Mouse (Mus musculus) liver, postnatal 0 days (tissue): ENCODE data around the gene Acta1. TPM values are rescaled to one million over a fixed set of nuclear protein-coding genes. Genes with fewer than 3 reads are reported as not detected.
A peak's percentile ranks its signal among the peaks of the same experiment; 100 is the strongest.

Source experiments
- ATAC-seq: fragments of 200-750 bp; cut with Nextera tagmentation; 2 replicates; pipeline ENCODE4 v1.8.0; 2017; ENCODE audit warnings: mild to moderate bottlenecking, moderate library complexity
- DNase-seq: peaks from one replicate; pipeline ENCODE4 v3.0.0-alpha.2; 2016
- H3K27ac ChIP-seq: fragments of 300-500 bp; sonication (generic); 2 replicates; pipeline ENCODE4 v1.5.1; 2014; ENCODE audit warnings: antibody characterized with exemption, moderate library complexity, mild to moderate bottlenecking, low read depth
- H3K27me3 ChIP-seq: fragments of 300-500 bp; sonication (generic); 2 replicates; pipeline ENCODE4 v1.6.1; 2014; ENCODE audit warnings: low read length, control low read depth, mixed read lengths; ENCODE audit not compliant: insufficient read depth
- H3K36me3 ChIP-seq: fragments of 300-500 bp; sonication (generic); replicated peaks from 2 replicates; pipeline ENCODE4 v1.6.1; 2014; ENCODE audit warnings: mild to moderate bottlenecking, control low read depth, low read length, moderate library complexity, mixed read lengths; ENCODE audit not compliant: insufficient read depth
- H3K4me1 ChIP-seq: fragments of 300-500 bp; sonication (generic); 2 replicates; pipeline ENCODE4 v1.6.1; 2014; ENCODE audit warnings: antibody characterized with exemption, mild to moderate bottlenecking, control low read depth; ENCODE audit not compliant: insufficient read depth
- H3K4me2 ChIP-seq: fragments of 300-500 bp; sonication (generic); 2 replicates; pipeline ENCODE4 v1.6.1; 2014; ENCODE audit warnings: low read depth, mild to moderate bottlenecking, low read length, moderate library complexity, mixed read lengths
- H3K4me3 ChIP-seq: fragments of 300-500 bp; sonication (generic); 2 replicates; pipeline ENCODE4 v1.5.1; 2014; ENCODE audit warnings: low read depth, low read length
- H3K9ac ChIP-seq: fragments of 300-500 bp; sonication (generic); replicated peaks from 2 replicates; pipeline ENCODE4 v1.6.1; 2014; ENCODE audit warnings: mild to moderate bottlenecking, moderate library complexity
- H3K9me3 ChIP-seq: fragments of 300-500 bp; sonication (generic); 2 replicates; pipeline ENCODE4 v1.6.1; 2016; ENCODE audit warnings: mild to moderate bottlenecking, control low read depth, low read length, mixed read lengths
- CTCF ChIP-seq: sonication (generic); IDR thresholded peaks from 2 replicates; pipeline ENCODE4 v1.5.1; 2016; ENCODE audit warnings: antibody characterized with exemption, low read depth
- EP300 ChIP-seq: IDR thresholded peaks from 2 replicates; pipeline ENCODE4 v1.6.1; 2016; ENCODE audit warnings: antibody characterized with exemption, low read depth, mild to moderate bottlenecking
- WGBS: fragments of 180-500 bp; shearing (Covaris S2); extraction: QIAGEN DNeasy Blood & Tissue Kit; methylation state at CpG from one replicate; pipeline ENCODE4 v1.1.7; 2014; ENCODE audit not compliant: insufficient replicate concordance; 5-methylcytosine and 5-hydroxymethylcytosine counted together
- polyA plus RNA-seq: library from polyadenylated mRNA; unstranded; fragments of >200 nt; fragmentation: Nextera tagmentation; extraction: Ambion mirVana; gene quantifications from 2 replicates; pipeline ENCODE4 v1.2.1, GENCODE M21; 2015

Acta1 gene
- polyA plus RNA-seq, 1 experiment from 2014 or later = 18.6 TPM

DNA sequence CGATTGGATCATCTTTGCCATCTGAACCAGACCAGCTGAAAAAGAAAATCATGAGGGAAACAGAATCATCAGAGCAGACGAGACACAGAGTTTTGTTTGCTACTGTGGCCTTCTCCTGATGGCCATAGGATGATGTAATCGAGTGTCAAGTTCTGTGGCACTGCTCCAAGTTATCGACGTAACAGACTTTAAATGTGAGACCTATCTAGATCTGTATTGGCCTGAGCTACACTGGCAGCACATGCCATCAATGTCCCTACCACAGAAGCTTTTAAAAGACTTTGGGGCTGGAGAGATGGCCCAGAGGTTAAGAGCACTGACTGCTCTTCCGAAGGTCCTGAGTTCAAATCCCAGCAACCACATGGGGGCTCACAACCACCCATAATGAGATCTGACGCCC, 8.1 kb upstream of the Acta1 start:
- peaks cover 58% of the 10 kb centered on the region for H3K36me3 ChIP-seq
- no peak overlapping the region for H3K4me2 ChIP-seq
- no peak overlapping the region for H3K9ac ChIP-seq
- ATAC-seq (peak; percentile 62; the same call in 1 of the 2 replicates), DNase-seq (peak; percentile 56)
- H3K9me3 ChIP-seq = no peaks in the 10 kb centered on the region
- no peak for TF ChIP-seq CTCF
- TF ChIP-seq EP300 = no peak
- no peak overlapping the region for H3K27ac ChIP-seq
- 76% methylated on average over 7 of the region's 7 CpGs for WGBS
- H3K4me3 ChIP-seq = no peak overlapping the region
- no peaks in the 10 kb centered on the region for H3K4me1 ChIP-seq
- no peaks in the 10 kb centered on the region for H3K27me3 ChIP-seq

DNA sequence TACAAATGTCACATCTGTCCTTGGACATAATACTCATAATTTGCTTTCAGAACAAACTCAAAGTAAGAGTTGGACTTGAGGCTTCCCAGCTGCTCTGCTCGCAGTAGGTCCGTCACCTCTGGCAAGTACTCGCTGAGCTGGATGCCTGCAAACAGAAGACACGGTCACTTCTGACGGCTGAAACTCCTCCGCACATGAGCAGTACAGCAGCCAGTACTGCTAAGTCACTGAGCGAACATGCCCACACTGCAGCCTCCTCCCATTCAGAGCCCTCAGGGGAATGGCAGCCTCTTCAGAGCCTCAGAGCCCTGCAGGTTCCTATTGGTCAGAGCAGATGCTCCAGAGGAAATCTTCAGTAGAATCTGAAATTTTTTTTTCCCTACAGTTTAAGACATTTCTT, 4.8 kb upstream of the Acta1 start:
- no peak overlapping the region for H3K27ac ChIP-seq
- H3K36me3 ChIP-seq = peaks cover 35% of the 10 kb centered on the region
- H3K4me1 ChIP-seq = no peaks in the 10 kb centered on the region
- no peaks in the 10 kb centered on the region for H3K9me3 ChIP-seq
- no peak overlapping the region for H3K4me2 ChIP-seq
- DNase-seq = no peak
- H3K27me3 ChIP-seq = peaks cover 18% of the 10 kb centered on the region
- H3K9ac ChIP-seq = no peak overlapping the region
- H3K4me3 ChIP-seq = no peak overlapping the region
- TF ChIP-seq CTCF = no peak
- no peak for TF ChIP-seq EP300
- whole genome bisulfite sequencing = 89% methylated on average over 7 of the region's 7 CpGs
- ATAC-seq = no peak

DNA sequence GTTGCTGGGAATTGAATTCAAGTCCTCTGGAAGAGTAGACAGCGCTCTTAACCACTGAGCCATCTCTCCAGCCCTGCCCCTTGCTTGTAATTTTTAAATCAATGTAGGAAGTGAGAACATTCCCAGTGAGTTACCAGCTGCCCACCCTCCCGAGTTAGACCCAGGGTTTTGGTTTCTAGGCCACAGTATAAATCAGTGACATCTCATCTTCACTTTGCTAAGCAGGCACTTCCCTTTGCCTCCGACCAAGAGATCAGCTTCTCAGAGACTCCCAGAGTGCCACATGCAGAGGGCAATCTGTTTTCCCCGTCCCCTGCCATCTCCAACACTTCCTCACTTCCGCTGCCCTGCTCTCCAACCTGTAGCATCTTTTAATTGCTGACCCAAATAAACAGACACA, 4.0 kb upstream of the Acta1 start:
- Histone ChIP-seq H3K4me1 (no peaks in the 10 kb centered on the region), H3K27me3 (peaks cover 26% of the 10 kb centered on the region), H3K4me3 (no peak overlapping the region), H3K9ac (no peak overlapping the region), H3K9me3 (no peaks in the 10 kb centered on the region), H3K4me2 (no peak overlapping the region), H3K36me3 (peaks cover 27% of the 10 kb centered on the region), H3K27ac (no peak overlapping the region)
- DNase-seq = no peak
- 86% methylated on average over 5 of the region's 5 CpGs for WGBS
- no peak for TF ChIP-seq CTCF
- TF ChIP-seq EP300 = no peak
- ATAC-seq = no peak

DNA sequence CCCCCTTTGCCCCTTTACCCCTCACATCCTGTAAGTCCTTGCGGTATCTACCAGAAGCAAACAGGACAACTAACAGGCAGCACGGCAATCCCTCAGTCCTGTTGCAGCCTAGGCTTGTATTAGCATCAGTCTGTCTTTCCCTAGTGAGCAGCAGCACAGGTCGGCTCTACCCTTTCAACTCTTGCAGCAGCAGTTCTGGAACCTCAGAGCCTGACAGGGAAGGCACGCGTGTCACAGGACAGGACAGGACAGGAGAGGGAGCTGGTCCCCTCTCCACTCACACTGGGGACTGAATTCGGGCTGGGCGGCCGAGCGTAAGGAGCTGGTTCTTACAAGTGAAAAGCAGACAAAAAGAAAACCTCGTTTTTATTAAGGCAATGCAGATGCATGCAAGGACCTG, 2.2 kb upstream of the Acta1 start:
- Histone ChIP-seq H3K9ac (no peak overlapping the region), H3K36me3 (peaks cover 16% of the 10 kb centered on the region), H3K27me3 (peaks cover 44% of the 10 kb centered on the region), H3K4me3 (no peak overlapping the region), H3K27ac (no peak overlapping the region), H3K4me2 (no peak overlapping the region), H3K4me1 (no peaks in the 10 kb centered on the region), H3K9me3 (no peaks in the 10 kb centered on the region)
- ATAC-seq (no peak), DNase-seq (no peak)
- TF ChIP-seq EP300 = no peak
- no peak for TF ChIP-seq CTCF
- whole genome bisulfite sequencing = 54% methylated on average over 10 of the region's 10 CpGs

DNA sequence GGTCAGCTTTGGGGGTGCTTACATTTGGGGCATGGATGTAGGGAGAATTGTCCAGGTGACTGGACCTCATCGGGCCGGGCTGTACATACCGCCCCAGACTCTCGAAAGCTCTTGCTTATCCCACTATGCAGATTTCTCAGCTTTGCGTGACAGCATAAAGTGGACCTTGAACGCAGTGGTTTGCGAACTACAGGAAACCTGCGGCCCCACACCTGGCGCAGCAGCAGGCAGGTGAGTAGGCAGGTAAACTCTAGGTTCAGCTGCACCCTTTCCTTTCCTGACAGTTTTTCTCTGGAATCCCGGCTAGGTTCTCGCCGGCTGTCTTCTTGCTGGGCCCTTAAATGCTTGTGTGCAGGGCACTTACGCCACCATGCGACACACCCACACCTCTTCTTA, 1.8 kb upstream of the Acta1 start:
- H3K36me3 ChIP-seq = peaks cover 13% of the 10 kb centered on the region; the same call in 1 of the 2 replicates
- no peak overlapping the region for H3K9ac ChIP-seq
- H3K9me3 ChIP-seq = no peaks in the 10 kb centered on the region
- H3K27ac ChIP-seq = no peak overlapping the region
- H3K4me2 ChIP-seq = no peak overlapping the region
- no peak overlapping the region for H3K4me3 ChIP-seq
- WGBS = 55% methylated on average over 14 of the region's 14 CpGs
- no peak for ATAC-seq
- peaks cover 48% of the 10 kb centered on the region for H3K27me3 ChIP-seq
- H3K4me1 ChIP-seq = no peaks in the 10 kb centered on the region
- DNase-seq = no peak
- no peak for TF ChIP-seq CTCF
- TF ChIP-seq EP300 = no peak

DNA sequence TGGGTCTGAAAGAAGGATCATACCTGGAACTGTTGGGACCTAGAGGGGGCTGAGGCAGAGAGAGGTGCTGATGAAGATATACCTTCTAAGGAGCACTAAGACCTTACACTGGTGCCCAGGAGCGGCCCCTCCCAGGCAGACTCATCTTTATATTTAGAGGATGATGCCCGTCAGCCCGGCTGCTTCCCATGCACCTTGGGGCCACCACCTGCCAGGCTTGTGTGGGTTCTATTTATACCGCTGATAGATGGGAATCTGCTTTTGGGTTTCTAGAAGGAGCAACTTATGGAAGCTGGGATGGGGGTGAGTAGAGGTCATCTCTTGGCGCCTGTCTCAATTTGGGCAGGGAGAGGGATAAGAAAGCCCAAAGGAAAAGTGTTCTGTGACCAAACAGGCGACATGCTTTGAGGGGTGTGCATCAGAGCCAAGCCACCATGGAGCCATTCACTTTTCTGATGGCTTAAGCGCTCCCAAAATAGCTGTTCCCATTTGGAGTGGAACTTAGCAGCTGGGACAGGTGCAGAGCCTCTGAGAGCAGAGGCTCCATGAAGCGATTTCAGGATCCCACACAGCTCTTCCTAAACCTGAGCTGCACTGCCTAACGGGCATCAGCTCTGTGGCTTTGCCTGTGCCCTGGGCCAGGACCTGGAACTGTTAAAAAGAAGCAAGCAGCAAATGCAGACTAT, 1.3 kb upstream of the Acta1 start:
- Histone ChIP-seq H3K9me3 (no peaks in the 10 kb centered on the region), H3K4me2 (no peak overlapping the region), H3K9ac (no peak overlapping the region), H3K27ac (no peak overlapping the region), H3K4me3 (no peak overlapping the region), H3K4me1 (no peaks in the 10 kb centered on the region), H3K36me3 (peaks cover 12% of the 10 kb centered on the region; the same call in 1 of the 2 replicates), H3K27me3 (peaks cover 53% of the 10 kb centered on the region)
- TF ChIP-seq CTCF (no peak), EP300 (no peak)
- ATAC-seq (no peak), DNase-seq (no peak)
- WGBS = 62% methylated on average over 9 of the region's 9 CpGs

DNA sequence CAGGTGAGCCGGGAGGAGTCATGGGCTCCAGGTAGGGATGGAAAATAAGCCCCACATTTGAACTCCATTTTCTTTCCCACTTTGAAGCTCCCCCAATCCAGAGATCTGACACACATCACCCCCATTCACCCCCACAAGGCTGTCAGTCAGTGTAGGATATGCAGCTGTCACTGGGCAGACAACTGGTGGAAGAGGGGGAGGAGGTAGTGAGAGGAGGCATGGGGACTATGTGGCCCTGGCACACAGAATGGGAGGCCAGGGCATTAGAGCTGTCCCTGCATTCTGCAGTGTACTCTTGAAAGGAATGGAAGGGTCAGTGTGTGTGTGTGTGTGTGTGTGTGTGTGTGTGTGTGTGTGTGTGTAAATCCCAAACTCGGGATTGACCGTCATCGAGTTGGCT, 679 bp upstream of the Acta1 start:
- no peak for DNase-seq
- Histone ChIP-seq H3K36me3 (peaks cover 6% of the 10 kb centered on the region; the same call in 1 of the 2 replicates), H3K4me2 (no peak overlapping the region), H3K9ac (no peak overlapping the region), H3K4me1 (no peaks in the 10 kb centered on the region), H3K4me3 (no peak overlapping the region), H3K27ac (no peak overlapping the region), H3K27me3 (peaks cover 57% of the 10 kb centered on the region), H3K9me3 (no peaks in the 10 kb centered on the region)
- TF ChIP-seq CTCF (no peak), EP300 (no peak)
- ATAC-seq = no peak
- WGBS = 63% methylated on average over 4 of the region's 4 CpGs
